ENCODE assay signal across 15 mouse cellular contexts in the genomic region with DNA sequence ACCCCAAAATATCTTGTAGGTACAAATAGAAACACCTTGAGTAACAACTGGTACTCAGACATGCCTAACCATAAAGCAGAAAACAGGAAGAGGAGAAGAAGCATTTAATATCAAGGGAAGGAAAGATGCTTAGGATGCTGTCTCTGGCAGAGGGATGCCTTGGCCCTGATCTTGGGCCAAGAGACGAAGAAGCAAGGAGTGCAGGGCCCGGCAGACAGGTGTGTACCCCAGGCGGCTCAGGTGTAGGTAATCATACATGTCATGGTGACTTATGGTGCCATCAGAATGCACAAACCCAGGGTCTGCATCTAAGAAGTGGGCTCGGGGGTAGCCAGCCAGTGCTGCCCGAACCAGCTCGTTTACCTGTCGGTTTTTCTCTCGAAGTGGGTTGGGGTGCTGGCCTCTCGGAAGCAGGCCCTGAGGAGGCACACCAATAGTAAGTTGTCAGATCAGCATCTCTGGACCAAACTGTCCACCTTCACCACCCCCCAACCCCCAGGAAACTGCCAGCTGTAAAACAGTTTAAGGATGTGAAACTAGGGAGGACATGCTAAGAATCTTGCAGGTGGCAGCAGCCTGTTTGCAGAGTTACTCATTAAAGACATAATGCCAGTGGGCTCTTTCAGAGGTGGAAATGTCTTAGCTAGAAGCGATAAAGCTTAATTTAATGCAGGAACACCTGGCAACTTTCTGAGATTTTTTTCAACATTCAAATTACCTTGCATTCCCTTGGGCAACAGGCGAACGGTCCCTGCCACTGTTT. TPM values are rescaled to one million over a fixed set of nuclear protein-coding genes. Genes with fewer than 3 reads are reported as not detected.
DNase-seq lines count a peak whose midpoint lies in the region; ATAC-seq and TF ChIP-seq lines count a peak whose summit lies in the region.
"Had no signal": no experiment of that assay in that cellular context is flagged by ENCODE, and none has a peak within 500 bp of the region (broad histone marks: within the 10 kb centered on the region; RNA-seq: fewer than 3 reads in every experiment).

No protein-coding gene starts in this region.

- intact Hi-C loops in gastrocnemius, adult 2 months (cut with DNase I) = no loop called here
- intact Hi-C loops in gastrocnemius, postnatal 14 days (cut with DNase I; ENCODE audit: low total_unique reads) = no loop called here

- H3K27ac ChIP-seq in gastrocnemius, adult 2 months = no peak overlapping the region
- no peak overlapping the region for H3K27ac ChIP-seq in midbrain, embryonic 12.5 days (replicated peaks)
- H3K27ac ChIP-seq in midbrain, embryonic 10.5 days (replicated peaks) = no peak overlapping the region
- peak overlapping the region; percentile 17; the same call in 1 of the 2 replicates for H3K27ac ChIP-seq in CH12.LX (ENCODE audit: insufficient read depth, low read depth)
- no peak overlapping the region for H3K27ac ChIP-seq in neural tube, embryonic 13.5 days (replicated peaks)
- H3K27ac ChIP-seq: layer of hippocampus, adult 2 months had no signal

- TF ChIP-seq RAD21 in CH12.LX (IDR thresholded peaks at IDR 0.05; ENCODE audit: low read depth, low read length) = no peak

- H3K4me3 ChIP-seq in gastrocnemius, adult 2 months = no peak overlapping the region
- H3K4me3 ChIP-seq in midbrain, embryonic 12.5 days = no peak overlapping the region
- H3K4me3 ChIP-seq in midbrain, embryonic 10.5 days = no peak overlapping the region
- no peak overlapping the region for H3K4me3 ChIP-seq in CH12.LX (replicated peaks in 1 of 3; ENCODE audit: low read depth in 2 of 3, low read length in 2 of 3, poor library complexity in 1 of 3)
- peak overlapping the region; percentile 81 for H3K4me3 ChIP-seq in neural tube, embryonic 13.5 days
- H3K4me3 ChIP-seq: layer of hippocampus, adult 2 months had no signal

- no peaks in the 10 kb centered on the region for H3K27me3 ChIP-seq in midbrain, embryonic 12.5 days
- H3K27me3 ChIP-seq in midbrain, embryonic 10.5 days (ENCODE audit: low read depth, poor library complexity, severe bottlenecking) = no peaks in the 10 kb centered on the region
- H3K27me3 ChIP-seq in CH12.LX (replicated peaks) = no peaks in the 10 kb centered on the region
- no peaks in the 10 kb centered on the region for H3K27me3 ChIP-seq in neural tube, embryonic 13.5 days
- H3K27me3 ChIP-seq: stomach, embryonic 15.5 days had no signal

- DNase-seq in gastrocnemius, adult 2 months = peak; percentile 6
- DNase-seq in gastrocnemius, postnatal 14 days = no peak
- DNase-seq in midbrain, embryonic 10.5 days (ENCODE audit: low spot score) = no peak
- DNase-seq in CH12.LX (ENCODE audit: extremely low read depth) = peak; percentile 67
- no peak for DNase-seq in retina, embryonic 14.5 days (ENCODE audit: low spot score)
- DNase-seq: adrenal gland, postnatal 36 days; cerebellum, postnatal 36 days; gastrocnemius, postnatal 10 days; thymus, postnatal 4 days had no signal

- TF ChIP-seq CTCF in gastrocnemius, adult 2 months (IDR thresholded peaks at IDR 0.05) = no peak
- no peak for TF ChIP-seq CTCF in CH12.LX (conservative IDR thresholded peaks at IDR 0.05 in 1 of 2, IDR thresholded peaks at IDR 0.05 in 1 of 2; ENCODE audit: low read depth in 2 of 2, low read length in 2 of 2)

- 92% methylated on average over 12 of the region's 12 CpGs for WGBS in midbrain, embryonic 12.5 days
- 94% methylated on average over 12 of the region's 12 CpGs for WGBS in midbrain, embryonic 10.5 days
- WGBS in neural tube, embryonic 13.5 days = 86% methylated on average over 12 of the region's 12 CpGs

- dilution Hi-C loops in CH12.LX (cut with MboI; ENCODE audit: extremely low pct_ligation_motif_present, extremely low pct_unique_long_range_greater_than_20kb, low sequenced_read_pairs) = no loop called here

- H3K9me3 ChIP-seq in midbrain, embryonic 12.5 days = no peaks in the 10 kb centered on the region
- no peaks in the 10 kb centered on the region for H3K9me3 ChIP-seq in midbrain, embryonic 10.5 days (replicated peaks)
- H3K9me3 ChIP-seq in CH12.LX (replicated peaks; ENCODE audit: low read length) = no peaks in the 10 kb centered on the region
- no peaks in the 10 kb centered on the region for H3K9me3 ChIP-seq in neural tube, embryonic 13.5 days
- H3K9me3 ChIP-seq: stomach, embryonic 15.5 days had no signal

- in situ Hi-C loops in CH12.LX (cut with MboI; ENCODE audit: low pct_ligation_motif_present, low pct_unique_long_range_greater_than_20kb, low sequenced_read_pairs) = no loop called here

- peaks cover 60% of the 10 kb centered on the region for H3K36me3 ChIP-seq in midbrain, embryonic 12.5 days
- peaks cover 61% of the 10 kb centered on the region for H3K36me3 ChIP-seq in midbrain, embryonic 10.5 days
- peaks cover 42 to 45% of the 10 kb centered on the region in 2 experiments for H3K36me3 ChIP-seq in CH12.LX (replicated peaks in 1 of 2; ENCODE audit: control insufficient read depth in 1 of 2, insufficient read depth in 1 of 2, low read length in 1 of 2)
- H3K36me3 ChIP-seq in neural tube, embryonic 13.5 days = peaks cover 59% of the 10 kb centered on the region

- TF ChIP-seq EP300 in CH12.LX (IDR thresholded peaks at IDR 0.05; ENCODE audit: low read length) = peak; percentile 97

- H3K9ac ChIP-seq in midbrain, embryonic 12.5 days (replicated peaks) = no peak overlapping the region
- H3K9ac ChIP-seq in CH12.LX (ENCODE audit: insufficient read depth, low read depth) = no peak overlapping the region
- no peak overlapping the region for H3K9ac ChIP-seq in neural tube, embryonic 13.5 days
- H3K9ac ChIP-seq: stomach, embryonic 15.5 days had no signal

- H3K4me1 ChIP-seq in midbrain, embryonic 12.5 days = peaks cover 31% of the 10 kb centered on the region
- H3K4me1 ChIP-seq in midbrain, embryonic 10.5 days = peaks cover 42% of the 10 kb centered on the region
- peaks cover 17 to 54% of the 10 kb centered on the region in 2 experiments for H3K4me1 ChIP-seq in CH12.LX (ENCODE audit: control insufficient read depth in 1 of 2, insufficient read depth in 2 of 2)
- H3K4me1 ChIP-seq in neural tube, embryonic 13.5 days (replicated peaks) = peaks cover 48% of the 10 kb centered on the region

- no peaks in the 10 kb centered on the region for H3K79me2 ChIP-seq in CH12.LX (replicated peaks; ENCODE audit: control insufficient read depth, extremely low read depth, insufficient read depth, poor library complexity, severe bottlenecking)

- H3K4me2 ChIP-seq in midbrain, embryonic 12.5 days (replicated peaks) = 0 out of 2 replicates have a peak overlapping the region, but pooled peaks have one; percentile 76
- H3K4me2 ChIP-seq in CH12.LX (ENCODE audit: insufficient read depth, low read depth, poor library complexity, severe bottlenecking) = peak overlapping the region; percentile 9; the same call in 1 of the 2 replicates
- H3K4me2 ChIP-seq in neural tube, embryonic 13.5 days = peak overlapping the region; percentile 76

- TF ChIP-seq POLR2A in CH12.LX (IDR thresholded peaks at IDR 0.05; ENCODE audit: low read depth, low read length) = no peak

- no peak for ATAC-seq in midbrain, embryonic 12.5 days (ENCODE audit: low FRiP score, low read depth)
- no peak for ATAC-seq in neural tube, embryonic 13.5 days (ENCODE audit: low read depth)

RNA-seq across cellular contexts. Expression of a gene that starts 2.6 kb away (rescaled TPM):
- total RNA-seq in gastrocnemius, adult 2 months (2021) = under 1 TPM; 0.38 to 0.86 TPM
- 1 to 10 TPM; 3.0 to 4.5 TPM for total RNA-seq in gastrocnemius, postnatal 14 days (2021)
- polyA plus RNA-seq in midbrain, embryonic 12.5 days (2016; fragmentation: Nextera tagmentation; extraction: Ambion mirVana) = 399 and 410 TPM in 2 replicates
- polyA plus RNA-seq in midbrain, embryonic 10.5 days (2016; fragmentation: Nextera tagmentation; extraction: Ambion mirVana) = 293 and 325 TPM in 2 replicates
- total RNA-seq in CH12.LX (2012; rRNA removed) = 22.7 and 50.2 TPM in 2 replicates
- 9.7 and 17.6 TPM in 2 replicates for total RNA-seq in CH12.LX (2014; rRNA removed)
- 5.9 TPM in 2 replicates for polyA plus RNA-seq in CH12.LX (2012; ENCODE audit: insufficient read length, low read depth)
- polyA plus RNA-seq in neural tube, embryonic 13.5 days (2015; fragmentation: Nextera tagmentation; extraction: Ambion mirVana) = 525 and 535 TPM in 2 replicates

RNA-seq across cellular contexts. Expression of a gene that starts 6.1 kb away (rescaled TPM):
- not detected for total RNA-seq in gastrocnemius, adult 2 months (2021)
- total RNA-seq in gastrocnemius, postnatal 14 days (2021) = not detected
- polyA plus RNA-seq in midbrain, embryonic 12.5 days (2016; fragmentation: Nextera tagmentation; extraction: Ambion mirVana) = 1.3 and 1.7 TPM in 2 replicates
- 1.1 and 1.4 TPM in 2 replicates for polyA plus RNA-seq in midbrain, embryonic 10.5 days (2016; fragmentation: Nextera tagmentation; extraction: Ambion mirVana)
- total RNA-seq in CH12.LX (2012; rRNA removed) (not detected in 2 replicates), CH12.LX (2014; rRNA removed) (not detected in 2 replicates)
- polyA plus RNA-seq in CH12.LX (2012; ENCODE audit: insufficient read length, low read depth) = not detected in 2 replicates
- 2.1 and 2.9 TPM in 2 replicates for polyA plus RNA-seq in neural tube, embryonic 13.5 days (2015; fragmentation: Nextera tagmentation; extraction: Ambion mirVana)
- total RNA-seq: adrenal gland, postnatal 36 days; gastrocnemius, postnatal 10 days; layer of hippocampus, adult 2 months; left cerebral cortex, adult 8-10 months had no signal
- polyA plus RNA-seq: heart, embryonic 14.5 days had no signal

RNA-seq across cellular contexts. Expression of a gene that starts 10.8 kb away (rescaled TPM):
- total RNA-seq in gastrocnemius, adult 2 months (2021) = not detected
- total RNA-seq in gastrocnemius, postnatal 14 days (2021) = not detected
- 20.1 and 21.4 TPM in 2 replicates for polyA plus RNA-seq in midbrain, embryonic 12.5 days (2016; fragmentation: Nextera tagmentation; extraction: Ambion mirVana)
- 2.1 and 5.1 TPM in 2 replicates for polyA plus RNA-seq in midbrain, embryonic 10.5 days (2016; fragmentation: Nextera tagmentation; extraction: Ambion mirVana)
- not detected in 2 replicates for total RNA-seq in CH12.LX (2012; rRNA removed)
- not detected in 2 replicates for total RNA-seq in CH12.LX (2014; rRNA removed)
- polyA plus RNA-seq in CH12.LX (2012; ENCODE audit: insufficient read length, low read depth) = 0.10 TPM in 1 of 2 replicates, not detected in the other
- polyA plus RNA-seq in neural tube, embryonic 13.5 days (2015; fragmentation: Nextera tagmentation; extraction: Ambion mirVana) = 51.7 and 52.2 TPM in 2 replicates
- total RNA-seq: gastrocnemius, postnatal 10 days had no signal

RNA-seq across cellular contexts. Expression of a gene that starts 21.8 kb away (rescaled TPM):
- 10 to 100 TPM; 16.9 to 19.6 TPM for total RNA-seq in gastrocnemius, adult 2 months (2021)
- 10 to 100 TPM; 18.5 to 19.7 TPM for total RNA-seq in gastrocnemius, postnatal 14 days (2021)
- polyA plus RNA-seq in midbrain, embryonic 12.5 days (2016; fragmentation: Nextera tagmentation; extraction: Ambion mirVana) = 20.8 and 21.3 TPM in 2 replicates
- 13.9 and 14.9 TPM in 2 replicates for polyA plus RNA-seq in midbrain, embryonic 10.5 days (2016; fragmentation: Nextera tagmentation; extraction: Ambion mirVana)
- total RNA-seq in CH12.LX (2012; rRNA removed) (0.92 and 1.7 TPM in 2 replicates), CH12.LX (2014; rRNA removed) (0.50 and 0.62 TPM in 2 replicates)
- polyA plus RNA-seq in CH12.LX (2012; ENCODE audit: insufficient read length, low read depth) = 1.0 and 1.2 TPM in 2 replicates
- 18.3 TPM in 2 replicates for polyA plus RNA-seq in neural tube, embryonic 13.5 days (2015; fragmentation: Nextera tagmentation; extraction: Ambion mirVana)

RNA-seq across cellular contexts. Expression of a gene that starts 27.6 kb away (rescaled TPM):
- 10 to 100 TPM; 37.0 to 40.4 TPM for total RNA-seq in gastrocnemius, adult 2 months (2021)
- total RNA-seq in gastrocnemius, postnatal 14 days (2021) = 10 to 100 TPM; 38.2 to 44.1 TPM
- polyA plus RNA-seq in midbrain, embryonic 12.5 days (2016; fragmentation: Nextera tagmentation; extraction: Ambion mirVana) = 39.4 and 40.8 TPM in 2 replicates
- polyA plus RNA-seq in midbrain, embryonic 10.5 days (2016; fragmentation: Nextera tagmentation; extraction: Ambion mirVana) = 18.5 and 21.7 TPM in 2 replicates
- 17.5 and 21.7 TPM in 2 replicates for total RNA-seq in CH12.LX (2012; rRNA removed)
- 2.2 and 2.5 TPM in 2 replicates for total RNA-seq in CH12.LX (2014; rRNA removed)
- 31.2 and 34.5 TPM in 2 replicates for polyA plus RNA-seq in CH12.LX (2012; ENCODE audit: insufficient read length, low read depth)
- 40.2 and 43.4 TPM in 2 replicates for polyA plus RNA-seq in neural tube, embryonic 13.5 days (2015; fragmentation: Nextera tagmentation; extraction: Ambion mirVana)

Comparison
In these comparisons a context has a peak if more than half of its experiments do, and no peak if none do; other contexts are left out.
1. DNase-seq: peak in gastrocnemius, adult 2 months (single experiment) and CH12.LX (single experiment); none in gastrocnemius, postnatal 14 days (single experiment), midbrain, embryonic 10.5 days (single experiment) and retina, embryonic 14.5 days (single experiment).
2. H3K4me2 ChIP-seq: peak in every context shown above with its lines; median percentile 76 in midbrain, embryonic 12.5 days; 76 in neural tube, embryonic 13.5 days; 9 in CH12.LX.
3. RNA of a gene that starts 2.6 kb away (polyA plus RNA-seq): 525 to 535 TPM in neural tube, embryonic 13.5 days, 399 to 410 TPM in midbrain, embryonic 12.5 days and 293 to 325 TPM in midbrain, embryonic 10.5 days; 5.9 TPM in CH12.LX; every median in the first group is over 10 times any median in the second.